Mouse (Mus musculus): Measurements from ENCODE around the gene Soat2. TPM values are rescaled to one million over a fixed set of nuclear protein-coding genes. Genes with fewer than 3 reads are reported as not detected.

Gene Soat2
- polyA plus RNA-seq, 1 experiment from 2014 or later: 1.1 TPM

GRCm38 (mm10) chr15:102186239-102186638 is 35.9 kb downstream of the Soat2 start:
- no peak for DNase-seq (ENCODE audit: low spot score)

GRCm38 (mm10) chr15:102188096-102188495 is 37.8 kb downstream of the Soat2 start:
- no peak for DNase-seq (ENCODE audit: low spot score)

GRCm38 (mm10) chr15:102188883-102189282 is 38.6 kb downstream of the Soat2 start:
- no peak for DNase-seq (ENCODE audit: low spot score)

- no peak for DNase-seq (ENCODE audit: low spot score)
Observed at GRCm38 (mm10) chr15:102191699-102192098, 41.4 kb downstream of the Soat2 start.

- DNase-seq (ENCODE audit: low spot score): no peak
Observed at GRCm38 (mm10) chr15:102192271-102192812, 42.0 kb downstream of the Soat2 start.

DNA sequence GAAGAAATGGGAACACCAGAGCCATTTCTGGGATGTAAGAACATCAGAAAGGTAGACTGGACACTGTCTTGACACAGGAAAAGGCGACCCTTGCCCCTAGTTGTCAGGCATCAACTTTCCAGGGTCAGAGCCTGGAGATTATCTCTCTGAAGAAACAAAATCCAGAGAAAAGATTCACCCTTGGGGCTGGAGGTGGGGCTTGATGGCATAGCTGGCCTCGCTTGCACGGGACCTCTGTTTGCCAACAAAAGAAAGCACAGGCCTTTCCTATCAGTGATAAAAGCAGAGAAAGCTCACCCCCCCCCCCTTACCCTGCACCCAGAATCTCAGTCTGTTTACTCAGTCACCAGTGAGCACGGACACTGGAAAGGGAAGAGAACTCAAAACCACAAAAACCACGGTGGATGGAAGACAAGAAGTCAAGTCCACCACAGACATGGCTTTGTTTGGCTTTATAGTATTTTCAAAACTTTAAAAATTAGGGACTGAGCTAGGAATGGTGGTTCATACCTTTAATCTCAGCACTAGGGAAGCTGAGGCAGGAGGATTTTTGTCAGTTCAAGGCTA is 42.6 kb downstream of the Soat2 start:
- DNase-seq (ENCODE audit: low spot score): no peak

DNA sequence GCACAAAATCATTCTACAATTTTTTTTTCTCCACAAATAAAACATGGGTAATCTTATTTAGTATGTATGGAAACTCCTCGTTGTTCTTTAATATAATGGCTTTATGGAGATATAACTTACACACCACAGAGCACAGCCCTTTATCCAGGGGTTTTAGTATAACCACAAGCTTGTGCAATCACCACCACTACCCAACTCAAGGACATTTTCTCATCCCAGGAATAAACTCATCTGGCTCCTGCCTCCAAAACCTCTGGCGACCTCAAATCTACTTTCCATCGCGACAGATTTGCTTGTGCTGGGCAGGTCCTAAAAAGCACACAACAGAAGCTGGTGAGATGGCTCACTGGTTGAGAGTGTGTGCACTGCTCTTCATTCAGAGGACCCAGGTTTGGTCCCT is 43.3 kb downstream of the Soat2 start:
- no peak for DNase-seq (ENCODE audit: low spot score)

DNA sequence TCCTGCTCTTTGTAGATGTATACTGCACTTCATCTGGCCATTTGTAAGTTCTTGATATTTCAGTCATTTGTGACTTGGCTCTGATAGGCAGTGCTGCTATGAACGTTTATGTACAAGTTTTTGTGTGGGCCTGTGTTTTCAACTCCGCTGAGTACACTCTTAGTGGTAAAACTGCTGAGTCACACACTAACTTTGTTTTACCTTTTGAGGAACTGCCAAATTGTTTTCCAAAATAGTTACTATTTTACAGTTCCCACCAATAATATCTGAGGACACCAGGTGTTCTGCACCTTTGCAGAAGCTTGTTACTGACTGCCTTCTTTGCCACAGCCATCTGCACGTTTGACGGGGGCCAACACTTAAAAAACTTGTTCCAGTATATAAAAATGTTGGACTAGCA is 44.1 kb downstream of the Soat2 start:
- DNase-seq (ENCODE audit: low spot score): no peak

- DNase-seq (ENCODE audit: low spot score): no peak
Observed at GRCm38 (mm10) chr15:102195373-102195772, 45.0 kb downstream of the Soat2 start.

DNA sequence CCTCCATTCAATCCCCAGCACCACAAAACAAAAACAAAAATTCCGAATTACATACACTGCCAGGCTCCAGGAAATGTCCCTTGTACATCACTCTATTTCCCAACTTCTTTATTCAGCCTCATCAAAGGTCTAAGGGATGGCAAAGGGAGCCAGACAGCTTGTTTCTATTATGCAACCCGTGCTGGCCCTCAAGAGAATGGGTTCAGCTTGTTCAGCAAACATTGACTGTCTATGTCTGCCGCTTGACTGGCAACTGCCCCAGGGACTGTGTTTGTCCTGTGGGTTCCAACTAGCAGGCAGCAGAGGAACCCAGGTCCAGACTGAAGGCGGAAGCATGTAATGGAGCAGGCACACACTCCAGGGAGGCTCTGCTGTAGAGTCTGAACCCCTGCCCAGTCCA is 48.5 kb downstream of the Soat2 start:
- no peak for DNase-seq (ENCODE audit: low spot score)

DNA sequence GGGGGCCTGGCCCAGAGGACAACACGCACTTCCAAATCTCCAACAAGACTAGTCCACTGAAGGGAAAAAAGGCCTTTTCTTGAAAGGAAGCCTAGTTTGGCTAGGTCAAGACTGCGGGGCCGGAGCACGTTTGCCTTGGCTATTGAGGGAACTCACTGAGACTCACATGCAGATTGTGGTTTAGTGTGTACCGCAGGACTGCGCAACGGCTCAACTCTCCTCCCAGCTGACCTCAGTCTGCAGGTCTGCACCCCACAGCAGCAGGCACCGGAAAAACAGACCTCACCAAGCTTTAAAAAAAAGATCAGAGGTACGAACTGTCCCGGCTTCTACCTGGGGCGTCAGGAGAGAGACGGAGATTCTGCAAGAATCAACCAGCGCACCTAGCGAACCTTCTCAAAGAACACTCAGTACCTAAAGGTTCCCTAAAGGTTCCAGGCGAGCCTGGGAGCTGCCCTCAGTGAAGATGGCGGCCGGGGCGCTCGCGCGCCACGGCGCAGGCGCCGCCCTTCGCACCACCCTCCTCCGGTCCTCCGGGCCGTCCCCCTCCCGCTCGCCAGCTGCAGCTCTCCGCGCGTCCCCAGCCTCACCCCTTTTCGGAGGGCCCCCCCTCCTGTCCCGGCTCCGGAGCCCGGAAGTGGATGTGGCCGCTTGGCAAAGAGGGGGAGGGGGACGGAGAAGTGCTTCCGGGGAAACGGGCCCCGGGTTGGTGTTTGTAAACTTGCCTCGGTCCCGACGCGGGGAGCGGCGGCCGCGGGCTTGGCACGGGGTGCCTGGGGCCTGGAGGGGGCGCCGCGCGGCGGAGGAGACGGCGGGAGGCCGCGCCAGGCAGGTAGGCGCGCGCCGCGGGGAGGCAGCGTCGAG is 52.9 kb downstream of the Soat2 start, which contains the start of gene Zfp740:
Gene Zfp740 (plus strand): TSS at position 279 of the 864 bp plus-strand sequence.
- DNase-seq (ENCODE audit: low spot score): peak; percentile 98

DNA sequence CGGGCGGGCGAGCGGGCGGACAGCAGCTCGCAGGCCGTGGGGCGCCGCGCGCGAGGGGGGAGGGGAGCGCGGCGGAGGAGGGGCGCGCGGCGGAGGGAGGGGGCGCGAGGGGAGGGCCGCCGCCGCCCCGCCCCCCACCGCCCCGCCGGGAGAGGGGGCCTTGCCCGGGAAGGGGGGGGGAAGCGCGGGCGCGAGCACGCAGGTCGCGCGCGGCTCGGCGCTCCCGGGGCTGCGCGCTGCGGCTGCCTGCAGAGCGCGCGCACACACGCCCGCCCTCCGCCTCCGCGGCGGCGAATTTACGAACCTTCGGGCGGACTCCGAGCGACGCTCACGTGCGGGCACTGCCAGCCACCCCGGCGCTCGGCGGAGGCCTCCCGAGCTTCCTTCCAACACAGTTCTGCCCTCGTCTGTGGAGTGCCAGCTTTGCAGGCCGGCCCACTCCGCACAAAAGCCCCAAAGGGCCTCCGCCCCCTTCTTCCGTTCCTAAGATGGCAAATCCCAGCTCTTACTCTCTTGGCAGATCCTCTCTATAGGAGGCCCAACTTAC is 53.6 kb downstream of the Soat2 start:
- peak; percentile 76 for DNase-seq (ENCODE audit: low spot score)

DNA sequence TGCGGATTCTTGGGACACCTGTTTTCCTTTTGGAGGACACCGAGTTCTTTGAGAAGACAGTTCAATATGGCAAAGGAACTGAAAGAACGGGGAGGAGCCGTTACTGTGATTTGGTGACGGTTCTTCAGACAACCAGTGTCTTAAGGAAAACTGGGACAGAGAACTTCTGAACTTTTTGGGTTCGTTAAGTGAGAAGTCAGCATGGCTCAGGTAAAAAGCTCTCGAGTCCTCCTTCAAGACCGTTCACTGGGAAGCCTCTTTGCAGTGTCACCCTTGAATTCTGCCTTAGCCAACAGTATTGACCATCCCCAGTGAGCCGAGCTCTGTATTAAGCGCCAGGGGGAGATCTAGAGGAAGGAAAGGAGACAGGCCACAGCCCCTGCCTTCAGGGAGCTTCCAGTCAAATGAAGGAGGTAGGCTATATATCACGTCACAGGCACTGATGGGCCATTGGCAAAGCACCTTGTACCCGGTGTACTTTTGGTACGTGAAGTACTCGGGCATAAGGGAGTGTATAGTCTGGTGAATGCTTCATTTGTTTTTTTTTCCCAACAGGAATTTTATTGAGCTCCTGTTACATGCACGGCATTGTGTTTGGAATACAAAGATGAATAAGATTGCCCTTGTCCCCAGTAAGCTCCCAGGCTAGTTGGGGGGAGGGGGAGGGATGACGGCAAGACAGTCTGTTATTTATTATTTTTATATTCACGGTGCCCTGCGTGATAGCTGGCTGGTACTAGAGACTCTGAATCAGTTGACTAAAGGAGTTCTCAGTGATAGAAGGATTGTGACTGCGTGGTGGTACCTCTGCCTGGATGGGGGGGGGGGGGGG is 54.6 kb downstream of the Soat2 start, which contains the start of gene Csad:
Gene Csad (minus strand): TSS at position 51 of the 832 bp plus-strand sequence.
- DNase-seq (ENCODE audit: low spot score): no peak

DNA sequence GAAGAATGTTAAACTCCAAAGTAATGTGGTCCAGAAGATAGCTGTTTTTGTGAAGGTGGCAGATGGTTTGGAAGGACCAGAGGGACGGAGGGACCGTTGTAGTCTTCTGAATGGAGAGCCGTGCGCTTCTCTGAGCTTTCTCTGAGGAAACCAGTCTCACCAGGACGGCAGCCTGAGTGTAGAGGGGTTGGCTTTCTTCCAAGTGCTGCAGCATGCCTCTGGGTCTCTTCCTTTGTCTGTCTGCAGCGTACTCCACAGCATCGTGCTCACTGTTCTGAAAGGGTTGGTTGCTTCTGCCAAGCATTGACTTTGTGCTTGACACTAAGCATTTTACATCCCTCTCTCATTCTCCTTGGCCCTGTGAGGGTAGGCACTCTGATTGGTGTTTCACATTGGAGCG is 55.5 kb downstream of the Soat2 start:
- DNase-seq (ENCODE audit: low spot score): no peak

DNA sequence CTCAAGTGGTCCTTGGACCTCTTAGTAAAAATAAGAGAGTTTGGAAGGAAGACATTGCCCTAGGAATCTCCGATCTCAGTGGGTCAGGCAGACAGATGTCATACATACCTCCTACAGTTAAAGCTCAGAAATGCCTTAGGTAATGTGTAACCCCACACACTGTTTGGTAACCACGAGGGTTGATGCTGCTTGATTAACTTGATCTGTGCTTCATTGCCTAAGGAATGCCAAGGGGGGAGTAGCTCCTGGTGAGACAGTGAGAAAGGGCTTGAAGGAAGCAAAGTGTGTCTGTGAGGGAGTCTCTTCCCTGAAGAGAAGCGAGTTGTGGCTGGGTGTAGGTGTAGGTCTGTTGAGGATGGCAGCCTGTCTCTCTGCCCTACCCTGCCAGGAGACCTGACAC is 57.0 kb downstream of the Soat2 start:
- no peak for DNase-seq (ENCODE audit: low spot score)

GRCm38 (mm10) chr15:102208092-102208561 is 57.8 kb downstream of the Soat2 start:
- DNase-seq (ENCODE audit: low spot score): peak; percentile 16

DNA sequence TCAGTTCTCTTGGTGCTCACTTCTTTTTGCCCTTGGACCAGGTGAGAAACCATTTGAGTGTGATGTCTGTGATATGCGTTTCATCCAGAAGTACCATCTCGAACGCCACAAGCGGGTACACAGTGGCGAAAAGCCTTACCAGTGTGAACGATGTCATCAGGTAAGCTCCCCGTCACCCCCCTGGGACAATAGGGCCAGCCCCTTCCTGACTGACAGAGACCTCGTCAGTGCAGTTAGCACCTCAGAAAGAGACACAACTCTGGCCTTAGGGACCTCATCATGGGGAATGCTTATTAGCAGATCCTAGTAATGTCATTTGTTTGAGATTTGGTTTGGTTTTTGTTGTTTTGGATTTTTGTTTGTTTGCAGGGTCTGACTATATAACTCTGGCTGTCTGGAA is 58.8 kb downstream of the Soat2 start:
- no peak for DNase-seq (ENCODE audit: low spot score)

DNA sequence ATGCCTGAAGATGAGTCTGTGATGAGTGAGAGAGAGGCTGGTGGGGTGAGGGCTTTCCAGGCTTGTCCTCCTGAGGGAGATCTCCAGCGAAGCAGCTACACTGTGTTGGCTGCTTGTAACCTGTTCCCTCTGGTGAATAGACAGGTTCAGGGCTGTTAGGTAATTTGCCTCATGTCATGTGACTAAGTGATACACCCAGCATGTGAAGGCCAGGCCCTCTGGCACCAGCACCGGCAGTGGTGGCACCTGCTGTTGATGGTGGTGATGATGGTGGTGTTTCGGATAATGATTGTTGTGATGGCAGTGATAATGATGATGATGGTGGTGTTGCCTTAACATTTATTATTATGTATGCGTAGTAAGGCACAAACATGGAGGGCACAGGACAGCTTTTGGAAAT is 60.5 kb downstream of the Soat2 start:
- no peak for DNase-seq (ENCODE audit: low spot score)

DNA sequence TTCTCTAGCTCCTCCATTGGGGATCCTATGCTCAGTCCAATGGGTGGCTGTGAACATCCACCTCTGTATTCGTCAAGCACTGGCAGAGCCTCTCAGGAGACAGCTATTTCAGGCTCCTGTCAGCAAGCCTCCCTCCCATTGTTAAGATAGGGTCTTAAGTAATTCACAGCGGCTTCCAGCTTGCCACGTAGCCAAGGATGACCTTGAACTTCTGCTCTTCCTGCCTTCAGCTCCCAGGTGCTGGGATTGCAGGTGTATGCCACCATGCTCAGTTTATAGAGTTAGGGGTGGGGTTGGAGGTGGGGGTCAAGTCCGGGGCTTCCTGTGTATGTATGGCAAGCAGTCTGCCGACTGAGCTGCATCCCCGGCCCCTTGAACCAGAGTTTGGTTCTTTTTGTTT is 61.6 kb downstream of the Soat2 start:
- no peak for DNase-seq (ENCODE audit: low spot score)

Measured in thymus, postnatal 0 days (tissue).